Mouse (Mus musculus) myocyte (in vitro differentiated cells): ENCODE results near the gene Pop5.

Experiments used
- E2F4 ChIP-seq: IDR thresholded peaks from one replicate; pipeline ENCODE4 v1.6.1; 2011; ENCODE audit warnings: mild to moderate bottlenecking, control low read depth, moderate library complexity; ENCODE audit not compliant: insufficient read depth
- MAX ChIP-seq: IDR thresholded peaks from one replicate; pipeline ENCODE4 v1.6.1; 2011; ENCODE audit warnings: low read depth, mild to moderate bottlenecking, control low read depth
- MYOD1 ChIP-seq, 3 experiments: IDR thresholded peaks; one replicate each; pipeline ENCODE4 v1.6.1; 2011; ENCODE audit warnings: control low read depth in 2 of 3, low read depth in 2 of 3, mild to moderate bottlenecking in 2 of 3, moderate library complexity in 1 of 3; ENCODE audit not compliant: insufficient read length in 2 of 3, control insufficient read depth in 1 of 3
- MYOG ChIP-seq, 3 experiments: IDR thresholded peaks; one replicate each; pipeline ENCODE4 v1.6.1; 2011; ENCODE audit warnings: control low read depth in 2 of 3, low read depth in 2 of 3, mild to moderate bottlenecking in 2 of 3; ENCODE audit not compliant: insufficient read length in 2 of 3, control insufficient read depth in 1 of 3, insufficient read depth in 1 of 3
- POLR2A ChIP-seq: IDR thresholded peaks from one replicate; pipeline ENCODE4 v1.6.1; 2011; ENCODE audit warnings: low read depth, mild to moderate bottlenecking, control low read depth, moderate library complexity; ENCODE audit not compliant: insufficient read length
- POLR2AphosphoS2 ChIP-seq: IDR thresholded peaks from one replicate; pipeline ENCODE4 v1.6.1; 2011; ENCODE audit warnings: low read depth, control low read depth; ENCODE audit not compliant: insufficient read length
- SRF ChIP-seq: IDR thresholded peaks from one replicate; pipeline ENCODE4 v1.6.1; 2011; ENCODE audit warnings: low read depth; ENCODE audit not compliant: control insufficient read depth, insufficient read length
- TCF12 ChIP-seq: IDR thresholded peaks from one replicate; pipeline ENCODE4 v1.6.1; 2011; ENCODE audit warnings: mild to moderate bottlenecking, control low read depth; ENCODE audit not compliant: poor library complexity, insufficient read depth, severe bottlenecking
- USF1 ChIP-seq: IDR thresholded peaks from one replicate; pipeline ENCODE4 v1.6.1; 2011; ENCODE audit warnings: low read depth, mild to moderate bottlenecking, control low read depth, moderate library complexity

- TF ChIP-seq POLR2A: no peak
- TF ChIP-seq MAX: no peak
- no peak for TF ChIP-seq E2F4
- no peak for TF ChIP-seq SRF
- no peak for TF ChIP-seq POLR2AphosphoS2
- TF ChIP-seq TCF12: no peak
- TF ChIP-seq MYOG (IDR thresholded peaks at IDR 0.05; ENCODE audit: control insufficient read depth in 1 of 3, insufficient read depth in 1 of 3, insufficient read length in 2 of 3, low read depth in 2 of 3): no peak
- no peak for TF ChIP-seq MYOD1 (IDR thresholded peaks at IDR 0.05; ENCODE audit: control insufficient read depth in 1 of 3, insufficient read length in 2 of 3, low read depth in 2 of 3)
- TF ChIP-seq USF1: no peak
Observed at GRCm38 (mm10) chr5:115203735-115204561, 31.7 kb upstream of the Pop5 start.
